Mouse (Mus musculus): ENCODE results near the gene Tnfrsf23. TPM values are rescaled to one million over a fixed set of nuclear protein-coding genes. Genes with fewer than 3 reads are reported as not detected.

The Tnfrsf23 gene
- total RNA-seq, 1 experiment from 2014 or later, result 2.4 TPM

Other genes starting within 250 kb of the Tnfrsf23 start
- gene Cdkn1c, start 224.8 kb downstream of the Tnfrsf23 start, total RNA-seq (2021), result 321 and 419 TPM in 2 replicates
- gene Slc22a18, start 212.1 kb downstream of the Tnfrsf23 start, total RNA-seq (2021), result 1.8 and 11.3 TPM in 2 replicates
- 0.78 and 1.4 TPM in 2 replicates for gene Phlda2, start 182.7 kb downstream of the Tnfrsf23 start, total RNA-seq (2021)
- gene Nap1l4, start 136.8 kb downstream of the Tnfrsf23 start, total RNA-seq (2021), result 154 and 166 TPM in 2 replicates
- gene Cars, start 85.8 kb downstream of the Tnfrsf23 start, total RNA-seq (2021), result 49.1 and 57.2 TPM in 2 replicates
- 0.93 and 1.8 TPM in 2 replicates for gene Tnfrsf26, start 57.1 kb downstream of the Tnfrsf23 start, total RNA-seq (2021)
- gene Tnfrsf22, start 36.2 kb downstream of the Tnfrsf23 start, total RNA-seq (2021), result 4.1 and 5.3 TPM in 2 replicates
- gene Osbpl5, start 71.1 kb upstream of the Tnfrsf23 start, total RNA-seq (2021), result 26.0 and 36.8 TPM in 2 replicates
- 0.85 and 1.5 TPM in 2 replicates for gene Mrgprg, start 81.1 kb upstream of the Tnfrsf23 start, total RNA-seq (2021)
- gene Mrgpre, start 98.6 kb upstream of the Tnfrsf23 start, total RNA-seq (2021), result 2.1 and 2.7 TPM in 2 replicates
- 12.7 and 16.3 TPM in 2 replicates for gene Nadsyn1, start 137.0 kb upstream of the Tnfrsf23 start, total RNA-seq (2021)
- 498 and 535 TPM in 2 replicates for gene Dhcr7, start 137.3 kb upstream of the Tnfrsf23 start, total RNA-seq (2021)
- gene Gm498, start 181.0 kb upstream of the Tnfrsf23 start, total RNA-seq (2021), result not detected in 2 replicates